Mouse (Mus musculus) c-Kit-positive CD71-positive TER-119-negative erythroid progenitor cells, embryonic 14.5 days (primary cell): ENCODE measurements around the gene Speer4d.
"Not testable (repeated sequence)": the region's sequence is repeated elsewhere in the genome, so short reads cannot be mapped to it uniquely, and the experiment has no call there.

Source experiments
- DNase-seq: peaks from one replicate; pipeline ENCODE4 v3.0.0-alpha.2; 2013; ENCODE audit warnings: low read depth

The Speer4d gene

GRCm38 (mm10) chr5:15618764-15619163 is at the start of gene Speer4d:
TSS of gene Speer4d (plus strand) at chr5:15619064.
- not testable (repeated sequence) for DNase-seq

- not testable (repeated sequence) for DNase-seq
These were observed 45.1 kb upstream of the Speer4d start for GRCm38 (mm10) chr5:15573735-15574134.

GRCm38 (mm10) chr5:15577033-15577432 is 41.8 kb upstream of the Speer4d start, which contains the start of gene Gm21083:
TSS of gene Gm21083 (plus strand) at chr5:15577333.
- DNase-seq: not testable (repeated sequence)

- DNase-seq: not testable (repeated sequence)
These were observed 32.5 kb upstream of the Speer4d start for GRCm38 (mm10) chr5:15586351-15586750.

GRCm38 (mm10) chr5:15588291-15588690 is 30.6 kb upstream of the Speer4d start:
- not testable (repeated sequence) for DNase-seq

- not testable (repeated sequence) for DNase-seq
These were observed 28.2 kb upstream of the Speer4d start for GRCm38 (mm10) chr5:15590635-15591034.

GRCm38 (mm10) chr5:15591577-15591976 is 27.3 kb upstream of the Speer4d start:
- not testable (repeated sequence) for DNase-seq

- not testable (repeated sequence) for DNase-seq
These were observed 20.0 kb upstream of the Speer4d start for GRCm38 (mm10) chr5:15598831-15599230.

GRCm38 (mm10) chr5:15600342-15600741 is 18.5 kb upstream of the Speer4d start:
- DNase-seq: not testable (repeated sequence)

GRCm38 (mm10) chr5:15601481-15601880 is 17.4 kb upstream of the Speer4d start:
- DNase-seq: not testable (repeated sequence)

GRCm38 (mm10) chr5:15601960-15602359 is 16.9 kb upstream of the Speer4d start:
- DNase-seq: not testable (repeated sequence)

- not testable (repeated sequence) for DNase-seq
These were observed 16.4 kb upstream of the Speer4d start for GRCm38 (mm10) chr5:15602424-15602947.

GRCm38 (mm10) chr5:15603008-15603407 is 15.9 kb upstream of the Speer4d start:
- not testable (repeated sequence) for DNase-seq

GRCm38 (mm10) chr5:15603585-15603984 is 15.3 kb upstream of the Speer4d start:
- DNase-seq: not testable (repeated sequence)

GRCm38 (mm10) chr5:15606677-15607076 is 12.2 kb upstream of the Speer4d start:
- DNase-seq: not testable (repeated sequence)

- DNase-seq: not testable (repeated sequence)
These were observed 8.2 kb upstream of the Speer4d start for GRCm38 (mm10) chr5:15610695-15611094.

GRCm38 (mm10) chr5:15616195-15616594 is 2.7 kb upstream of the Speer4d start:
- not testable (repeated sequence) for DNase-seq

GRCm38 (mm10) chr5:15628136-15628535 is 9.3 kb downstream of the Speer4d start:
- DNase-seq: not testable (repeated sequence)

GRCm38 (mm10) chr5:15630068-15630467 is 11.2 kb downstream of the Speer4d start:
- DNase-seq: not testable (repeated sequence)

- DNase-seq: not testable (repeated sequence)
These were observed 18.8 kb downstream of the Speer4d start for GRCm38 (mm10) chr5:15637637-15638036.

GRCm38 (mm10) chr5:15645707-15646106 is 26.8 kb downstream of the Speer4d start:
- DNase-seq: peak; percentile 4

GRCm38 (mm10) chr5:15652334-15652733 is 33.5 kb downstream of the Speer4d start:
- not testable (repeated sequence) for DNase-seq

- DNase-seq: not testable (repeated sequence)
These were observed 38.1 kb downstream of the Speer4d start, which contains the start of gene 4930572O03Rik for GRCm38 (mm10) chr5:15656959-15657358. TSS of gene 4930572O03Rik (minus strand) at chr5:15657059.

- not testable (repeated sequence) for DNase-seq
These were observed 45.0 kb downstream of the Speer4d start for GRCm38 (mm10) chr5:15663847-15664246.
